Mouse (Mus musculus) lung, postnatal 0 days (tissue): Measurements from ENCODE around the gene Dennd5b. TPM values are rescaled to one million over a fixed set of nuclear protein-coding genes. Genes with fewer than 3 reads are reported as not detected.

ENCODE experiments used
- ATAC-seq: fragments of 200-750 bp; cut with Nextera tagmentation; 2 replicates; pipeline ENCODE4 v1.8.0; 2017; ENCODE audit warnings: moderate library complexity
- DNase-seq: peaks from one replicate; pipeline ENCODE4 v3.0.0-alpha.2; 2016; ENCODE audit warnings: low spot score
- H3K27ac ChIP-seq: fragments of 300-500 bp; sonication (generic); 2 replicates; pipeline ENCODE4 v1.5.1; 2014; ENCODE audit warnings: antibody characterized with exemption, mild to moderate bottlenecking, low read length, mixed read lengths
- H3K27me3 ChIP-seq: fragments of 300-500 bp; sonication (generic); replicated peaks from 2 replicates; pipeline ENCODE4 v1.6.1; 2014; ENCODE audit warnings: low read length, mixed read lengths; ENCODE audit not compliant: insufficient read depth
- H3K36me3 ChIP-seq: fragments of 300-500 bp; sonication (generic); 2 replicates; pipeline ENCODE4 v1.6.1; 2014; ENCODE audit warnings: low read length, mixed read lengths; ENCODE audit not compliant: insufficient read depth
- H3K4me1 ChIP-seq: fragments of 300-500 bp; sonication (generic); 2 replicates; pipeline ENCODE4 v1.6.1; 2014; ENCODE audit warnings: antibody characterized with exemption, low read depth, low read length, mixed read lengths; ENCODE audit not compliant: insufficient read depth
- H3K4me2 ChIP-seq: fragments of 300-500 bp; sonication (generic); replicated peaks from 2 replicates; pipeline ENCODE4 v1.6.1; 2014; ENCODE audit warnings: low read depth, mild to moderate bottlenecking, low read length, moderate library complexity, mixed read lengths
- H3K4me3 ChIP-seq: fragments of 300-500 bp; sonication (generic); 2 replicates; pipeline ENCODE4 v1.5.1; 2014; ENCODE audit warnings: low read depth, low read length
- H3K9ac ChIP-seq: fragments of 300-500 bp; sonication (generic); replicated peaks from 2 replicates; pipeline ENCODE4 v1.6.1; 2014; ENCODE audit warnings: low read depth, mild to moderate bottlenecking
- H3K9me3 ChIP-seq: fragments of 300-500 bp; sonication (generic); 2 replicates; pipeline ENCODE4 v1.6.1; 2016; ENCODE audit warnings: low read length, mixed read lengths
- CTCF ChIP-seq: IDR thresholded peaks from 2 replicates; pipeline ENCODE4 v1.5.1; 2016; ENCODE audit warnings: antibody characterized with exemption, mild to moderate bottlenecking
- EP300 ChIP-seq: IDR thresholded peaks from 2 replicates; pipeline ENCODE4 v1.6.1; 2016; ENCODE audit warnings: antibody characterized with exemption, mild to moderate bottlenecking, control low read depth
- WGBS: fragments of 180-500 bp; shearing (Covaris S2); extraction: QIAGEN DNeasy Blood & Tissue Kit; methylation state at CpG from one replicate; pipeline ENCODE4 v1.1.7; 2014; 5-methylcytosine and 5-hydroxymethylcytosine counted together
- polyA plus RNA-seq: library from polyadenylated mRNA; unstranded; fragments of >200 nt; fragmentation: Nextera tagmentation; extraction: Ambion mirVana; gene quantifications from 2 replicates; pipeline ENCODE4 v1.2.1, GENCODE M21; 2015

Gene Dennd5b
- polyA plus RNA-seq, 1 experiment from 2014 or later = 3.6 TPM

DNA sequence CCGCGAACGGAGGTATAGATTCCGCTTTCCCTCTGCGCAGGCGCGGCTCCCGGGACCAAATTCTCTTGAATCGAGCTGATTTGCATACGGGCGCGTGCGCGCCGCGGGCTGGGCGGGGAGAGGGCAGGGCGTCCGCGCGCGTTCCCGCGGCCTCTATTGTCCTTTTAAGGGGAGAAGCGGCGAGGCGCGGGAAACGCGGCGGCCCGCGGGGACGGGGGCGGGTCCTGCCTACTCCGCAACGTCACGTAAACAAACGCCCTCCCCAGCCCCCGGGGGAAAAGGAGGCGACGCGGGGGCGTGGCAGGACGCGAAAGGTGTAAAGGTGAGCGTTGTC, 155.1 kb downstream of the Dennd5b start, which contains the start of gene Sinhcaf:
Sinhcaf (minus strand) TSS at position 59 of the 334 bp plus-strand sequence.
- Histone ChIP-seq H3K9ac (peak within 1 kb of the TSS; percentile 94), H3K9me3 (no peaks in the 10 kb centered on the region), H3K36me3 (no peaks in the 10 kb centered on the region), H3K27me3 (no peaks in the 10 kb centered on the region), H3K4me2 (peak within 1 kb of the TSS; percentile 98), H3K4me3 (peak within 1 kb of the TSS; percentile 73), H3K4me1 (no peaks in the 10 kb centered on the region), H3K27ac (peak within 1 kb of the TSS; percentile 95)
- WGBS = under 1% methylated on average over 47 of the region's 47 CpGs
- DNase-seq (peak; percentile 98), ATAC-seq (peak; percentile 86)
- TF ChIP-seq CTCF (no peak), EP300 (no peak)

DNA sequence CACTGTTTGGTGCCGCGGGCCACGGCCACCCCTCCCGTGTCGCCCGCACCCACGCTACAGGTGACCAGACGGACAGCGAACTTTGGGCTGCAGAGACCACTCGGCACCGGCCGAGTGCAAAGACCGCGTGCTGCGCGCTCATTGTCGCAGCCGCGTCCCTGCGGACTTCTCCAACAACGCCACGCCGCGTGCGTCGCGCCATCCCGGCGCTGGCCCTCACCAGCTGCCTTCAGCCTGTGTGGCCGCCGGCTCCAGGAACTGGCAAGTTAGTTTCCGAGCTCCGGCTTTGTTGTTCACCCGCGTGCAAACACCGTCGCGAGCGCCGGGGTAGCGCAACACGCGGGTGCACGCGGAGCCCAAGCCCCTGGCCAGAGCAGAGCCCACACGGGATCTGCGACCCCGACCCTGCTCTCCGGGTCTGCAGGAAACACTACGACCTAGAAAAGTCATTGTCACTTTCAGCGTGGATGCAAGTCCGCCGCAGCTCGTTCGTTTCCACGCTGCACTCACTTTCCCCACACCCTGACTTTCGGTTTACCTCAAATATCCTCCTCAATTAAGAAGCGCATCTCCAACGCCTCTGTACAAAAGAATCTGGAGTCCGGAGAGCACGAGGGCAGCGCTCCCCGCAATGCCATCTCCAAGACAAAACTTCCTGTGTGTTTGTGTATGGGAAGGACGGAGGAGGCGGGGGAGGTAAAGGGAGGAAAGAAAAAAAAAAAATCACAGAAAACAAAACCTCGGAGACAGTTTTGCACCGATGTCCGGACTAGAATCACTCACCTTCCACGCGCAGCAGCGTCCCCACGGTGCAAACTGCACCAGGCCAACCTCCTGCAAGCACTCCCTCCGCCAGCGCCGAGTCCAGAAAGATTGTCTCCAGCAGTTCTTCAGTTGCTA, 155.7 kb downstream of the Dennd5b start:
- TF ChIP-seq EP300 (no peak), CTCF (no peak)
- under 1% methylated on average over 63 of the region's 75 CpGs for WGBS
- H3K27me3 ChIP-seq = no peaks in the 10 kb centered on the region
- peak; percentile 50 for DNase-seq
- H3K9ac ChIP-seq = peak overlapping the region; percentile 94
- H3K4me1 ChIP-seq = no peaks in the 10 kb centered on the region
- H3K27ac ChIP-seq = peak overlapping the region; percentile 95
- no peaks in the 10 kb centered on the region for H3K36me3 ChIP-seq
- peak overlapping the region; percentile 73 for H3K4me3 ChIP-seq
- no peaks in the 10 kb centered on the region for H3K9me3 ChIP-seq
- peak; percentile 4 for ATAC-seq
- H3K4me2 ChIP-seq = peak overlapping the region; percentile 98

DNA sequence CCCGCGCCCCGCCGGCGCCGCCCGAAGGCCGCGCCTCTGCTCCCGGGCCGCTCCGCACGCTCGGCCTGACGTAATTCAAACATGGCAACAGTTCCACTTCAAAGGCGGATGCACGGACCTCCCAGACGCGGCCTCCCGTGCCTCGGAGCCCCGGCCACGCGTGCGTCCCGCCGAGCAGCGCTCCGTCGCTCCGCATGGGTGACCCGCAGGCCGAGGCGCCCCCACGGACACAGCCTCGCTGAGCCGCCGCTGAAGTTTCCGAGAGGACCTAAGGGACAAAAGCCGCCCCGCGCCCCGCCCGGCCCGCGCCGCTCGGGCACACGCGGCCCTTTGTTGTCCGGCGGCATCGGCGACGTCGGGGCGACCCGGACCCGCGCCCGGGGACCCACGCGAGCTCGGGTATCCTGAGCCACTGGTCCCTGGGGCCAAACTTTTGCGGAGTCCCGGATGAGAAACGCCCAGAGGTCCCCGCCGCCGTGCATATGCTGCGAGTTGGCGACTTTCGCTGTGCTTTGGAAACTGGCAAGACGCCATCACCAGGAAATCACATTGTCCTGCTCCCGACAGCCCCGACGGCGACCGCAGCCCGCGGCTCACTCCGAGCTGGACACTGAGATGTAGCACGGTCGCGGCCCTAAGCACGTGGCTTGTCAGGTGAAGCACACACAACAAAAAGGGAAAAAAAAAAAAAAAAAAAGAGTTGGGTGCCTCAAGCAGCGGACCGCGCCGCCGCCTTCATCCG, 156.5 kb downstream of the Dennd5b start:
- Histone ChIP-seq H3K9ac (peak overlapping the region; percentile 94), H3K9me3 (no peaks in the 10 kb centered on the region), H3K27ac (peak overlapping the region; percentile 95), H3K27me3 (no peaks in the 10 kb centered on the region), H3K36me3 (no peaks in the 10 kb centered on the region), H3K4me1 (no peaks in the 10 kb centered on the region), H3K4me2 (peak overlapping the region; percentile 98), H3K4me3 (peak overlapping the region; percentile 73)
- ATAC-seq (peak; percentile 75), DNase-seq (peak; percentile 87)
- WGBS = under 1% methylated on average over 68 of the region's 92 CpGs
- TF ChIP-seq EP300 (no peak), CTCF (no peak)

DNA sequence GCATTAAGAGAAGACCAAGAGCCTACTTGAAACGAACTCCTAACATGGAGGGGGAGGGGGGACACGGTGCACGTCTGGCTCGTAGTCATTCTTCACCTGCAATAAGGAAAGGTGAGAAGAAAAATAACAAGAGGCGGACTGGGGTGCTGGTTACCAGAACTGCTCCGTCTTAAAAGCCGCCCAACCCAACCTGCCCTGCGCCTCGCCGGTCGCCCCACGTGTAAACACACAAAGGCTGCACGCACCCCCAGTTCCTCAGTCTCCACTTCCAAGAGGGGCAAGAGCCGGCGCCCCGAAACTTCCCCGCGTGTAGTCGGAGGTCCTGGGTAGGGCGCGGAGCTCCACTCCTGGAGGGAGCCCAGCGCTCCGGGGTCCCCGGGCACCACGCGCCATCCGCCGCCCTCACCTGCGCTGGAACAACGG, 157.1 kb downstream of the Dennd5b start:
- H3K4me3 ChIP-seq = peak overlapping the region; percentile 73
- peak overlapping the region; percentile 95 for H3K27ac ChIP-seq
- H3K27me3 ChIP-seq = no peaks in the 10 kb centered on the region
- DNase-seq (peak; percentile 53), ATAC-seq (peak; percentile 16)
- H3K36me3 ChIP-seq = no peaks in the 10 kb centered on the region
- no peaks in the 10 kb centered on the region for H3K9me3 ChIP-seq
- peak overlapping the region; percentile 94 for H3K9ac ChIP-seq
- no peaks in the 10 kb centered on the region for H3K4me1 ChIP-seq
- under 1% methylated on average over 29 of the region's 30 CpGs for WGBS
- no peak for TF ChIP-seq EP300
- no peak for TF ChIP-seq CTCF
- peak overlapping the region; percentile 98 for H3K4me2 ChIP-seq

DNA sequence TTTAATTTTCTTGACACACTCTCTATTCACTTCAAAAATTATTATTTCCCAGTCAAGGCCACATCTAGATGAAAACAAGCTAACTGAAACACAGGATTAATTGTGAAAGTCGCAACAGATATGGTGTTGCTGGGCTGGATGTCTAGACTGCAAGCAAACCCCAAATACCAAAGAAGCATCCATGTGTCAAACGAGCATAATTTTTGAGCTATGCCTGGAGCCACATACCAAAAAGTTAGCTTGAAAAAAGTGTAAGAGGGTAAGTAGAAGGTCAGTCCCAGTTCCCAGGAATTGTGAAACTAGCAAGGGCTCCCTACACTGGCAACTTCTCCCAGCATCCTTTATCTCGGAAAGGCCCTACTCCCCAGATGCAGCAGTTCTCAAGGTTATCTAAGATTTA, 157.8 kb downstream of the Dennd5b start:
- Histone ChIP-seq H3K9ac (no peak overlapping the region; the same call in 1 of the 2 replicates), H3K36me3 (no peaks in the 10 kb centered on the region), H3K4me1 (no peaks in the 10 kb centered on the region), H3K4me3 (peak overlapping the region; percentile 73; the same call in 1 of the 2 replicates), H3K4me2 (peak overlapping the region; percentile 98), H3K27ac (peak overlapping the region; percentile 33; the same call in 1 of the 2 replicates), H3K9me3 (no peaks in the 10 kb centered on the region), H3K27me3 (no peaks in the 10 kb centered on the region)
- ATAC-seq (no peak), DNase-seq (peak; percentile 13)
- 19% methylated on average over 3 of the region's 3 CpGs for WGBS
- no peak for TF ChIP-seq EP300
- TF ChIP-seq CTCF = no peak

DNA sequence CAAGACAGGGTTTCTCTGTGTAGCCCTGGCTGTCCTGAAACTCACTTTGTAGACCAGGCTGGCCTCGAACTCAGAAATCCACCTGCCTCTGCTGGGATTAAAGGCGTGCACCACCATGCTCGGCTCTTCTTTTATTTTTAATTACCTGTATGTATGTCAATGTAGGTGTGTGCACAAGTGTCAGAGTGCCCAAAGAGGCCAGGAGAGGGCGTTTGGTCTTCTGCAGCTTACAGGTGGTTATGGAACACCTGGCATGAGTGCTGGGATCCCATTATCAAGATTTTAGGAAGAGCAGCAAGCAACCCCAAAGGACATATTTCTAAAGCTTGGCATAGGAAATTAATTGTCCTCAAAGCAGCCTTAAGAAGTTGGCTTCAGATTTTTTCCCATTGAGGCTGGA, 159.1 kb downstream of the Dennd5b start:
- Histone ChIP-seq H3K9ac (no peak overlapping the region), H3K36me3 (no peaks in the 10 kb centered on the region), H3K9me3 (no peaks in the 10 kb centered on the region), H3K4me3 (no peak overlapping the region), H3K4me2 (no peak overlapping the region), H3K27ac (no peak overlapping the region), H3K4me1 (no peaks in the 10 kb centered on the region), H3K27me3 (no peaks in the 10 kb centered on the region)
- DNase-seq = peak; percentile 13
- no peak for TF ChIP-seq EP300
- TF ChIP-seq CTCF = peak; percentile 36
- WGBS = 69% methylated on average over 4 of the region's 4 CpGs
- no peak for ATAC-seq
